Mouse (Mus musculus) limb, embryonic 15.5 days (tissue): ENCODE measurements around the gene Syt13. TPM values are rescaled to one million over a fixed set of nuclear protein-coding genes. Genes with fewer than 3 reads are reported as not detected.

Source experiments
- ATAC-seq: fragments of 200-750 bp; cut with Nextera tagmentation; 2 replicates; pipeline ENCODE4 v1.8.0; 2017; ENCODE audit warnings: low read depth, moderate TSS enrichment; ENCODE audit not compliant: insufficient number of reproducible peaks, low FRiP score, low TSS enrichment
- H3K27ac ChIP-seq: fragments of 300-500 bp; sonication (generic); 2 replicates; pipeline ENCODE4 v1.5.1; 2015; ENCODE audit warnings: moderate library complexity, mild to moderate bottlenecking, inconsistent platforms
- H3K27me3 ChIP-seq: fragments of 300-500 bp; sonication (generic); 2 replicates; pipeline ENCODE4 v1.6.1; 2015; ENCODE audit warnings: inconsistent platforms
- H3K36me3 ChIP-seq: fragments of 300-500 bp; sonication (generic); 2 replicates; pipeline ENCODE4 v1.6.1; 2015; ENCODE audit warnings: inconsistent platforms
- H3K4me1 ChIP-seq: fragments of 300-500 bp; sonication (generic); 2 replicates; pipeline ENCODE4 v1.6.1; 2015; ENCODE audit warnings: inconsistent platforms
- H3K4me2 ChIP-seq: fragments of 300-500 bp; sonication (generic); 2 replicates; pipeline ENCODE4 v1.6.1; 2015; ENCODE audit warnings: mild to moderate bottlenecking, inconsistent platforms
- H3K4me3 ChIP-seq: fragments of 300-500 bp; sonication (generic); 2 replicates; pipeline ENCODE4 v1.5.1; 2015; ENCODE audit warnings: mild to moderate bottlenecking, inconsistent platforms
- H3K9ac ChIP-seq: fragments of 300-500 bp; sonication (generic); 2 replicates; pipeline ENCODE4 v1.6.1; 2015; ENCODE audit warnings: inconsistent platforms
- H3K9me3 ChIP-seq: fragments of 300-500 bp; sonication (generic); 2 replicates; pipeline ENCODE4 v1.6.1; 2016; ENCODE audit warnings: inconsistent platforms
- whole genome bisulfite sequencing: fragments of 180-500 bp; shearing (Covaris S2); methylation state at CpG from one replicate; pipeline ENCODE4 v1.1.7; 2015; 5-methylcytosine and 5-hydroxymethylcytosine counted together
- polyA plus RNA-seq: library from polyadenylated mRNA; unstranded; fragments of >200 nt; fragmentation: Nextera tagmentation; extraction: Ambion mirVana; gene quantifications from 2 replicates; pipeline ENCODE4 v1.2.1, GENCODE M21; 2015

The Syt13 gene
- polyA plus RNA-seq, 1 experiment from 2014 or later = 6.2 TPM

- Histone ChIP-seq H3K4me2 (no peak overlapping the region), H3K27ac (peak overlapping the region; percentile 80), H3K9me3 (no peaks in the 10 kb centered on the region), H3K4me3 (no peak overlapping the region), H3K36me3 (peaks cover 53% of the 10 kb centered on the region), H3K27me3 (no peaks in the 10 kb centered on the region), H3K9ac (no peak overlapping the region), H3K4me1 (peaks cover 36% of the 10 kb centered on the region)
- no peak for ATAC-seq
- WGBS = 75% methylated on average over 7 of the region's 7 CpGs
Observed at GRCm38 (mm10) chr2:92987108-92987618, 72.3 kb downstream of the Syt13 start.

- H3K4me3 ChIP-seq = peak overlapping the region; percentile 4; the same call in 1 of the 2 replicates
Observed at GRCm38 (mm10) chr2:92987901-92988631, 73.2 kb downstream of the Syt13 start.

GRCm38 (mm10) chr2:92989593-92989992, 74.7 kb downstream of the Syt13 start:
- H3K4me2 ChIP-seq = no peak overlapping the region
- H3K27me3 ChIP-seq = no peaks in the 10 kb centered on the region
- H3K4me3 ChIP-seq = no peak overlapping the region
- no peak for ATAC-seq
- peaks cover 30% of the 10 kb centered on the region for H3K4me1 ChIP-seq
- peaks cover 62% of the 10 kb centered on the region for H3K36me3 ChIP-seq
- 83% methylated on average over 9 of the region's 9 CpGs for WGBS
- H3K9ac ChIP-seq = no peak overlapping the region
- no peaks in the 10 kb centered on the region for H3K9me3 ChIP-seq
- H3K27ac ChIP-seq = peak overlapping the region; percentile 80; the same call in 1 of the 2 replicates

More at GRCm38 (mm10) chr2:92987901-92988631, 73.2 kb downstream of the Syt13 start:
- Histone ChIP-seq H3K4me1 (peaks cover 33% of the 10 kb centered on the region), H3K36me3 (peaks cover 62% of the 10 kb centered on the region), H3K9ac (no peak overlapping the region), H3K4me2 (peak overlapping the region; percentile 20; the same call in 1 of the 2 replicates), H3K27ac (peak overlapping the region; percentile 80), H3K9me3 (no peaks in the 10 kb centered on the region), H3K27me3 (no peaks in the 10 kb centered on the region)
- WGBS = 9% methylated on average over 19 of the region's 19 CpGs
- peak; percentile 88 for ATAC-seq

- ATAC-seq = no peak
- H3K27ac ChIP-seq = no peak overlapping the region
- no peaks in the 10 kb centered on the region for H3K9me3 ChIP-seq
- no peak overlapping the region for H3K4me3 ChIP-seq
- peaks cover 29% of the 10 kb centered on the region for H3K4me1 ChIP-seq
- no peak overlapping the region for H3K4me2 ChIP-seq
- no peaks in the 10 kb centered on the region for H3K27me3 ChIP-seq
- WGBS = 87% methylated on average over 5 of the region's 5 CpGs
- H3K9ac ChIP-seq = no peak overlapping the region
- H3K36me3 ChIP-seq = peaks cover 53% of the 10 kb centered on the region
Observed at GRCm38 (mm10) chr2:92991976-92992375, 77.1 kb downstream of the Syt13 start.

- Histone ChIP-seq H3K9me3 (no peaks in the 10 kb centered on the region), H3K27me3 (no peaks in the 10 kb centered on the region), H3K4me1 (peaks cover 26% of the 10 kb centered on the region), H3K4me3 (no peak overlapping the region), H3K36me3 (peaks cover 43% of the 10 kb centered on the region), H3K4me2 (no peak overlapping the region), H3K27ac (peak overlapping the region; percentile 59), H3K9ac (no peak overlapping the region)
- 12% methylated on average over 4 of the region's 4 CpGs for WGBS
- peak; percentile 70; the same call in 1 of the 2 replicates for ATAC-seq
Observed at GRCm38 (mm10) chr2:93005028-93005427, 90.1 kb downstream of the Syt13 start.

Other genes with a start within 250 kb of the Syt13 start
- 10.0 and 10.2 TPM in 2 replicates for gene Prdm11, start 131.1 kb downstream of the Syt13 start, polyA plus RNA-seq